Mouse (Mus musculus) heart, adult 2 months (tissue): ENCODE data around the gene Armc9. TPM values are rescaled to one million over a fixed set of nuclear protein-coding genes. Genes with fewer than 3 reads are reported as not detected.

Source experiments
- DNase-seq, 2 experiments: peaks; one replicate each; pipeline ENCODE4 v3.0.0; 2021
- H3K27ac ChIP-seq: fragments of 200-600 bp; 2 replicates; pipeline ENCODE4 v1.8.1; 2022
- H3K27me3 ChIP-seq: fragments of 200-500 bp; 2 replicates; pipeline ENCODE4 v1.6.1; 2012; ENCODE audit warnings: mild to moderate bottlenecking, low read length, inconsistent platforms, mixed read lengths; ENCODE audit not compliant: control insufficient read depth, insufficient read depth
- H3K36me3 ChIP-seq: fragments of 200-500 bp; 2 replicates; pipeline ENCODE4 v1.6.1; 2012; ENCODE audit warnings: low read length, inconsistent platforms; ENCODE audit not compliant: control insufficient read depth, insufficient read depth
- H3K4me1 ChIP-seq: fragments of 200-500 bp; 2 replicates; pipeline ENCODE4 v1.6.1; 2011; ENCODE audit warnings: low read length; ENCODE audit not compliant: control insufficient read depth, insufficient read depth
- H3K4me3 ChIP-seq: fragments of 200-600 bp; 2 replicates; pipeline ENCODE4 v1.8.1; 2022
- H3K79me2 ChIP-seq: fragments of 200-500 bp; replicated peaks from 2 replicates; pipeline ENCODE4 v1.6.1; 2012; ENCODE audit warnings: mild to moderate bottlenecking, inconsistent platforms, low read length, moderate library complexity, mixed read lengths; ENCODE audit not compliant: control insufficient read depth, insufficient read depth
- H3K9ac ChIP-seq: fragments of 200-500 bp; 2 replicates; pipeline ENCODE4 v1.6.1; 2012; ENCODE audit warnings: low read depth, mild to moderate bottlenecking, control low read depth, inconsistent platforms, low read length, mixed read lengths
- CTCF ChIP-seq: fragments of 200-600 bp; IDR thresholded peaks from 2 replicates; pipeline ENCODE4 v1.8.1; 2022; ENCODE audit warnings: antibody characterized with exemption, mild to moderate bottlenecking, moderate library complexity
- EP300 ChIP-seq: fragments of 200-500 bp; IDR thresholded peaks from 2 replicates; pipeline ENCODE4 v1.6.1; 2011; ENCODE audit warnings: low read depth, low read length, control low read depth; ENCODE audit not compliant: insufficient read depth
- POLR2A ChIP-seq: fragments of 200-500 bp; IDR thresholded peaks from 2 replicates; pipeline ENCODE4 v1.6.1; 2011; ENCODE audit warnings: mild to moderate bottlenecking, low read depth, low read length, control low read depth; ENCODE audit not compliant: insufficient read depth
- WGBS: fragments of 180-500 bp; shearing (Covaris S2); methylation state at CpG from one replicate; pipeline ENCODE4 v1.1.7; 2018; 5-methylcytosine and 5-hydroxymethylcytosine counted together
- intact Hi-C: fragments of 180-260 bp; cut with DNase I; formaldehyde crosslinking; loops from one replicate; pipeline ENCODE4 v1.15.1; 2025
- polyA plus RNA-seq: library from polyadenylated mRNA; depleted of rRNA; stranded (reverse); fragments of >200 nt; gene quantifications from 2 replicates; pipeline ENCODE4 v1.2.3, GENCODE M21; 2012
- total RNA-seq, 2 experiments: library from RNA; stranded (reverse); gene quantifications; 2 replicates each; pipeline ENCODE4 v1.2.3; 2021

Gene Armc9
- total and polyA plus RNA-seq, 3 experiments, result 2.4 to 3.5 (median 3.5) TPM

DNA sequence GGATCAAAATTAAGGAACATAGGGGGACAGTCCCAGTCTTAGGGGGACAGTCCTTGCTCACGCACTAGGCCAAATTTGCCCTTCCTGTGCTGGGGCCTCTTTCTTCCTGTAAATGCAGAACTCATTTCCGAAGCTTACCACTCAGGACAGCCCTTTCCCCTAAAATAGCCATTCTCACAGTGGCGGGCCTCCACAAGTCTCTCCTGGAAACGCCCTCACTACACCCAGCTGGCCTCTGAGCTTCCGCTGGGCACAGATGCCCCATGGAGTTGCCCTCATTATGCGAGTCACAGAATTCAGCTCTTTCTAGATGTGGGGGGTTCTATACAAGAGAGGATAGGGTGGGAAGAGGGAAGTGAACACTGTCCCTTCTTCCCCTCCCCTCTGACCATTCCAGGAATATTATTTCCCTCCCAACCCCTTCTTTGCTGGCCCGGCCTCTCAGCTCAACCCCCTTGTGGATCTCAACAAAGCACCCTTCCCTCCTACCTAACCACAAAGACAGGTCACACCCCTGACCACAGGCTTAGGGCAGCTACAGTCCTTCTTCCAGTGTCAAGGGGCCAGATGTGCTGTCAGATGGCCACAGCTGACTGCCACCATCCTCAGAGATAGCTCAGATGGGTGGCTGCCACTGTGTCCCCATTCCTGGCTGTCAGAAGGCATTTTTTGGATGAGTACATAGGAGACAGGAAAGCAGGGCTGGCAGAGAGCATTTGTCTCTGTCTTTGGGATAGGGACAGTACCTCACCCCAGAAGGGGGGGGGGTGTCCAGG, 109.2 kb downstream of the Armc9 start:
- Histone ChIP-seq H3K4me3 (no peak overlapping the region), H3K9ac (no peak overlapping the region), H3K27me3 (no peaks in the 10 kb centered on the region), H3K79me2 (no peaks in the 10 kb centered on the region), H3K36me3 (no peaks in the 10 kb centered on the region), H3K4me1 (no peaks in the 10 kb centered on the region; the same call in 1 of the 2 replicates), H3K27ac (no peak overlapping the region)
- DNase-seq, result no peak
- intact Hi-C loops, result no loop called here
- no peak for TF ChIP-seq EP300
- TF ChIP-seq CTCF, result no peak
- no peak for TF ChIP-seq POLR2A
- 54% methylated on average over 7 of the region's 7 CpGs for WGBS

DNA sequence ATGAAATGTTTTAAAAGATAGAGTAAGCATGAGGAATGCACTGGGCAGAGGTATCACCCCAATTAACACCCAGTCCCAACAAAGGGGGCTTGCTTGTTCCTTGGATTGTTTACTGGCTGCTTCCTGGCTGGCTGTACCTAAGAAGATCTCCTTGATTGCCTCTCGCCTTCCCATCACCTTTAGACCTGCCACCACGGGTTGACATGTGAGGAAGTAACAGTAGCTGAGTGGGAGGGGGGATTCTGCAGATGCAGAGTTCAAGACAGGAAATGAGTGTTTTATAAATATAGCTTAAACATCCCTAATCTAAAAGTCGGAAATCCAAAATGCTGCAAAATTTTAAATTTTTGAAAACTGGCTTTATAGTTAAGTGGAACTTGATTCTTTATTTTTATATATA, 110.5 kb downstream of the Armc9 start:
- Histone ChIP-seq H3K27me3 (no peaks in the 10 kb centered on the region), H3K4me1 (no peaks in the 10 kb centered on the region; the same call in 1 of the 2 replicates), H3K27ac (no peak overlapping the region), H3K79me2 (no peaks in the 10 kb centered on the region), H3K36me3 (no peaks in the 10 kb centered on the region), H3K4me3 (no peak overlapping the region), H3K9ac (no peak overlapping the region)
- intact Hi-C loops, result no loop called here
- TF ChIP-seq EP300 (no peak), CTCF (no peak), POLR2A (no peak)
- no peak for DNase-seq
- 54% methylated on average over 3 of the region's 3 CpGs for WGBS

GRCm38 (mm10) chr1:86268492-86269189, 114.1 kb downstream of the Armc9 start:
- Histone ChIP-seq H3K9ac (no peak overlapping the region), H3K79me2 (no peaks in the 10 kb centered on the region), H3K4me3 (no peak overlapping the region), H3K27ac (no peak overlapping the region), H3K36me3 (no peaks in the 10 kb centered on the region), H3K27me3 (no peaks in the 10 kb centered on the region), H3K4me1 (no peaks in the 10 kb centered on the region; the same call in 1 of the 2 replicates)
- TF ChIP-seq EP300 (no peak), POLR2A (no peak), CTCF (no peak)
- WGBS, result 82% methylated on average over 9 of the region's 9 CpGs
- intact Hi-C loops, result no loop called here
- DNase-seq, result no peak

GRCm38 (mm10) chr1:86269190-86269508, 114.6 kb downstream of the Armc9 start:
- intact Hi-C loops, result no loop called here
- H3K4me3 ChIP-seq, result no peak overlapping the region
- no peaks in the 10 kb centered on the region for H3K27me3 ChIP-seq
- no peaks in the 10 kb centered on the region for H3K79me2 ChIP-seq
- TF ChIP-seq POLR2A (no peak), CTCF (no peak), EP300 (no peak)
- no peak overlapping the region for H3K27ac ChIP-seq
- DNase-seq, result no peak
- 65% methylated on average over 4 of the region's 4 CpGs for WGBS
- no peak overlapping the region for H3K9ac ChIP-seq
- no peaks in the 10 kb centered on the region for H3K36me3 ChIP-seq
- H3K4me1 ChIP-seq, result no peaks in the 10 kb centered on the region

DNA sequence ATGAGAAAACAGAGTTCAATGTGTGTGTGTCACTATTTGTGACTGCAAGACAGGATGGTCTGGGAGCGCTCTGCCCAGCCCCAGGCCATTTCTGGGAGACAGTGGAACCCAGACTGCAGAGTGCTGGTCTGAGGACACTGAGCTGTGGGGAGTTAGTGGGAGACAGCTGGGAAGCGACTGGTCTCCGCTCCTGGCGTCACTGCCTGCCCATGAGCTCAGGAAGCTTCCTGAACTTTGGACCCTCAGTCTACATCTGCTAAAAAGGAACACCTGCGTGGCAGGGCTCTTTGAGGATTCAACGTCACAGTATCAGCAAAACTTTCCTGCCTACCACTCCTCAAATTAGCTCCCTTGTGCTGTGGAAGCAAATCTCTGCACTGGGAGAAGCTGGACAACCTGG, 117.1 kb downstream of the Armc9 start:
- intact Hi-C loops, result no loop called here
- H3K36me3 ChIP-seq, result no peaks in the 10 kb centered on the region
- no peak for TF ChIP-seq POLR2A
- TF ChIP-seq EP300, result no peak
- no peak for TF ChIP-seq CTCF
- no peaks in the 10 kb centered on the region for H3K79me2 ChIP-seq
- 81% methylated on average over 6 of the region's 6 CpGs for WGBS
- no peak overlapping the region for H3K9ac ChIP-seq
- no peak for DNase-seq
- no peak overlapping the region for H3K27ac ChIP-seq
- H3K27me3 ChIP-seq, result no peaks in the 10 kb centered on the region
- no peak overlapping the region for H3K4me3 ChIP-seq
- no peaks in the 10 kb centered on the region; the same call in 1 of the 2 replicates for H3K4me1 ChIP-seq

- no peak for DNase-seq
- Histone ChIP-seq H3K36me3 (no peaks in the 10 kb centered on the region), H3K27me3 (no peaks in the 10 kb centered on the region), H3K9ac (no peak overlapping the region), H3K27ac (no peak overlapping the region), H3K4me1 (no peaks in the 10 kb centered on the region; the same call in 1 of the 2 replicates), H3K79me2 (no peaks in the 10 kb centered on the region), H3K4me3 (no peak overlapping the region)
- 89% methylated on average over 5 of the region's 5 CpGs for WGBS
- intact Hi-C loops, result no loop called here
- TF ChIP-seq POLR2A (no peak), CTCF (no peak), EP300 (no peak)
Measured at GRCm38 (mm10) chr1:86277055-86277454, 122.5 kb downstream of the Armc9 start.
